Mouse (Mus musculus) lung, postnatal 0 days (tissue): ENCODE results near the gene Agbl1. TPM values are rescaled to one million over a fixed set of nuclear protein-coding genes. Genes with fewer than 3 reads are reported as not detected.

ENCODE experiments used
- ATAC-seq: fragments of 200-750 bp; cut with Nextera tagmentation; 2 replicates; pipeline ENCODE4 v1.8.0; 2017; ENCODE audit warnings: moderate library complexity
- DNase-seq: peaks from one replicate; pipeline ENCODE4 v3.0.0-alpha.2; 2016; ENCODE audit warnings: low spot score
- H3K27ac ChIP-seq: fragments of 300-500 bp; sonication (generic); 2 replicates; pipeline ENCODE4 v1.5.1; 2014; ENCODE audit warnings: antibody characterized with exemption, mild to moderate bottlenecking, low read length, mixed read lengths
- H3K27me3 ChIP-seq: fragments of 300-500 bp; sonication (generic); replicated peaks from 2 replicates; pipeline ENCODE4 v1.6.1; 2014; ENCODE audit warnings: low read length, mixed read lengths; ENCODE audit not compliant: insufficient read depth
- H3K36me3 ChIP-seq: fragments of 300-500 bp; sonication (generic); 2 replicates; pipeline ENCODE4 v1.6.1; 2014; ENCODE audit warnings: low read length, mixed read lengths; ENCODE audit not compliant: insufficient read depth
- H3K4me1 ChIP-seq: fragments of 300-500 bp; sonication (generic); 2 replicates; pipeline ENCODE4 v1.6.1; 2014; ENCODE audit warnings: antibody characterized with exemption, low read depth, low read length, mixed read lengths; ENCODE audit not compliant: insufficient read depth
- H3K4me2 ChIP-seq: fragments of 300-500 bp; sonication (generic); replicated peaks from 2 replicates; pipeline ENCODE4 v1.6.1; 2014; ENCODE audit warnings: low read depth, mild to moderate bottlenecking, low read length, moderate library complexity, mixed read lengths
- H3K4me3 ChIP-seq: fragments of 300-500 bp; sonication (generic); 2 replicates; pipeline ENCODE4 v1.5.1; 2014; ENCODE audit warnings: low read depth, low read length
- H3K9ac ChIP-seq: fragments of 300-500 bp; sonication (generic); replicated peaks from 2 replicates; pipeline ENCODE4 v1.6.1; 2014; ENCODE audit warnings: low read depth, mild to moderate bottlenecking
- H3K9me3 ChIP-seq: fragments of 300-500 bp; sonication (generic); 2 replicates; pipeline ENCODE4 v1.6.1; 2016; ENCODE audit warnings: low read length, mixed read lengths
- CTCF ChIP-seq: IDR thresholded peaks from 2 replicates; pipeline ENCODE4 v1.5.1; 2016; ENCODE audit warnings: antibody characterized with exemption, mild to moderate bottlenecking
- EP300 ChIP-seq: IDR thresholded peaks from 2 replicates; pipeline ENCODE4 v1.6.1; 2016; ENCODE audit warnings: antibody characterized with exemption, mild to moderate bottlenecking, control low read depth
- WGBS: fragments of 180-500 bp; shearing (Covaris S2); extraction: QIAGEN DNeasy Blood & Tissue Kit; methylation state at CpG from one replicate; pipeline ENCODE4 v1.1.7; 2014; 5-methylcytosine and 5-hydroxymethylcytosine counted together
- polyA plus RNA-seq: library from polyadenylated mRNA; unstranded; fragments of >200 nt; fragmentation: Nextera tagmentation; extraction: Ambion mirVana; gene quantifications from 2 replicates; pipeline ENCODE4 v1.2.1, GENCODE M21; 2015

Agbl1 gene
- polyA plus RNA-seq, 1 experiment from 2014 or later = not detected

- Histone ChIP-seq H3K9ac (no peak overlapping the region), H3K4me3 (no peak overlapping the region), H3K27me3 (no peaks in the 10 kb centered on the region), H3K4me1 (no peaks in the 10 kb centered on the region), H3K4me2 (no peak overlapping the region), H3K36me3 (no peaks in the 10 kb centered on the region), H3K9me3 (no peaks in the 10 kb centered on the region), H3K27ac (no peak overlapping the region)
- ATAC-seq (no peak), DNase-seq (no peak)
- TF ChIP-seq CTCF (no peak), EP300 (no peak)
Observed at GRCm38 (mm10) chr7:76935219-76935618, 705.5 kb downstream of the Agbl1 start.

GRCm38 (mm10) chr7:76941531-76941930 is 711.8 kb downstream of the Agbl1 start:
- Histone ChIP-seq H3K9ac (no peak overlapping the region), H3K4me1 (no peaks in the 10 kb centered on the region), H3K9me3 (no peaks in the 10 kb centered on the region), H3K36me3 (no peaks in the 10 kb centered on the region), H3K27ac (no peak overlapping the region), H3K27me3 (no peaks in the 10 kb centered on the region), H3K4me3 (no peak overlapping the region), H3K4me2 (no peak overlapping the region)
- TF ChIP-seq EP300 (no peak), CTCF (peak; percentile 67)
- no peak for ATAC-seq
- peak; percentile 65 for DNase-seq

- Histone ChIP-seq H3K4me3 (no peak overlapping the region), H3K4me2 (no peak overlapping the region), H3K4me1 (no peaks in the 10 kb centered on the region), H3K27ac (no peak overlapping the region), H3K36me3 (no peaks in the 10 kb centered on the region), H3K9ac (no peak overlapping the region), H3K27me3 (no peaks in the 10 kb centered on the region), H3K9me3 (no peaks in the 10 kb centered on the region)
- no peak for ATAC-seq
- no peak for DNase-seq
- WGBS = 7% methylated on average over 3 of the region's 3 CpGs
- TF ChIP-seq CTCF (peak; percentile 49), EP300 (no peak)
Observed at GRCm38 (mm10) chr7:76971334-76971733, 741.6 kb downstream of the Agbl1 start.

- 81% methylated on average over 3 of the region's 3 CpGs for WGBS
- no peak for ATAC-seq
- H3K27ac ChIP-seq = no peak overlapping the region
Observed at GRCm38 (mm10) chr7:77009571-77009970, 779.9 kb downstream of the Agbl1 start.

GRCm38 (mm10) chr7:77029019-77029418 is 799.3 kb downstream of the Agbl1 start:
- DNase-seq = no peak
- H3K9me3 ChIP-seq = no peaks in the 10 kb centered on the region
- TF ChIP-seq CTCF (no peak), EP300 (no peak)

More at GRCm38 (mm10) chr7:77009571-77009970, 779.9 kb downstream of the Agbl1 start:
- H3K9ac ChIP-seq = no peak overlapping the region
- H3K4me1 ChIP-seq = no peaks in the 10 kb centered on the region
- no peaks in the 10 kb centered on the region for H3K27me3 ChIP-seq
- no peak for TF ChIP-seq EP300
- no peak for TF ChIP-seq CTCF
- H3K4me3 ChIP-seq = no peak overlapping the region
- H3K9me3 ChIP-seq = no peaks in the 10 kb centered on the region
- no peak for DNase-seq
- H3K36me3 ChIP-seq = no peaks in the 10 kb centered on the region
- no peak overlapping the region for H3K4me2 ChIP-seq

GRCm38 (mm10) chr7:77076033-77076432 is 846.3 kb downstream of the Agbl1 start:
- Histone ChIP-seq H3K4me2 (no peak overlapping the region), H3K9ac (no peak overlapping the region), H3K27ac (no peak overlapping the region), H3K4me1 (no peaks in the 10 kb centered on the region), H3K9me3 (no peaks in the 10 kb centered on the region), H3K4me3 (no peak overlapping the region), H3K36me3 (no peaks in the 10 kb centered on the region), H3K27me3 (no peaks in the 10 kb centered on the region)
- TF ChIP-seq CTCF (no peak), EP300 (no peak)
- DNase-seq = no peak
- no peak for ATAC-seq

More at GRCm38 (mm10) chr7:77029019-77029418, 799.3 kb downstream of the Agbl1 start:
- Histone ChIP-seq H3K4me3 (no peak overlapping the region), H3K36me3 (no peaks in the 10 kb centered on the region), H3K4me2 (no peak overlapping the region), H3K27me3 (no peaks in the 10 kb centered on the region), H3K27ac (no peak overlapping the region), H3K9ac (no peak overlapping the region), H3K4me1 (no peaks in the 10 kb centered on the region)
- ATAC-seq = no peak

GRCm38 (mm10) chr7:77087266-77087665 is 857.6 kb downstream of the Agbl1 start:
- Histone ChIP-seq H3K4me3 (no peak overlapping the region), H3K4me1 (no peaks in the 10 kb centered on the region), H3K27ac (no peak overlapping the region), H3K9me3 (no peaks in the 10 kb centered on the region), H3K4me2 (no peak overlapping the region), H3K9ac (no peak overlapping the region), H3K27me3 (no peaks in the 10 kb centered on the region), H3K36me3 (no peaks in the 10 kb centered on the region)
- ATAC-seq (no peak), DNase-seq (no peak)
- 85% methylated on average over 1 of the region's 1 CpGs for WGBS
- no peak for TF ChIP-seq EP300
- TF ChIP-seq CTCF = no peak
